Mouse (Mus musculus): ENCODE measurements at regions not wholly inside any gene's neighbourhood (a gene's known extent, or its start where the extent isn't known, plus 50 kb on each side); places are given as distances from the start of the nearest gene placed in this dataset.

- no peaks in the 10 kb centered on the region for H3K36me3 ChIP-seq
- H3K27ac ChIP-seq: peak overlapping the region; percentile 44
- 37% methylated on average over 10 of the region's 10 CpGs for WGBS
- no peak for ATAC-seq
- no peaks in the 10 kb centered on the region for H3K9me3 ChIP-seq
- H3K4me1 ChIP-seq (replicated peaks): peaks cover 34% of the 10 kb centered on the region
- H3K4me3 ChIP-seq (replicated peaks): no peak overlapping the region
- H3K9ac ChIP-seq (replicated peaks): no peak overlapping the region
- no peak overlapping the region for H3K4me2 ChIP-seq (replicated peaks)
- H3K27me3 ChIP-seq: peaks cover 2% of the 10 kb centered on the region; the same call in 1 of the 2 replicates
Observed at GRCm38 (mm10) chr14:76687971-76688407, 131.3 kb upstream of the Serp2 start.

- Histone ChIP-seq H3K4me1 (replicated peaks) (peaks cover 34% of the 10 kb centered on the region), H3K36me3 (no peaks in the 10 kb centered on the region), H3K4me2 (replicated peaks) (no peak overlapping the region), H3K9me3 (no peaks in the 10 kb centered on the region), H3K9ac (replicated peaks) (no peak overlapping the region), H3K27me3 (peaks cover 2% of the 10 kb centered on the region; the same call in 1 of the 2 replicates), H3K27ac (peak overlapping the region; percentile 55), H3K4me3 (replicated peaks) (no peak overlapping the region)
- peak; percentile 72 for ATAC-seq
- 19% methylated on average over 9 of the region's 9 CpGs for WGBS
Observed at GRCm38 (mm10) chr14:76686762-76687453, 130.2 kb upstream of the Serp2 start.

- Histone ChIP-seq H3K27me3 (peaks cover 2% of the 10 kb centered on the region; the same call in 1 of the 2 replicates), H3K4me3 (replicated peaks) (no peak overlapping the region), H3K4me1 (replicated peaks) (peaks cover 39% of the 10 kb centered on the region), H3K27ac (peak overlapping the region; percentile 71), H3K9ac (replicated peaks) (no peak overlapping the region), H3K36me3 (no peaks in the 10 kb centered on the region), H3K4me2 (replicated peaks) (no peak overlapping the region), H3K9me3 (no peaks in the 10 kb centered on the region)
- peak; percentile 49; the same call in 1 of the 2 replicates for ATAC-seq
- 28% methylated on average over 17 of the region's 17 CpGs for WGBS
Observed at GRCm38 (mm10) chr14:76685830-76686761, 129.4 kb upstream of the Serp2 start.

GRCm38 (mm10) chr14:76684327-76684726 lies 127.6 kb upstream of the Serp2 start:
- 76% methylated on average over 2 of the region's 2 CpGs for WGBS
- H3K9ac ChIP-seq (replicated peaks): no peak overlapping the region

GRCm38 (mm10) chr14:76681581-76682377 lies 125.1 kb upstream of the Serp2 start:
- no peak overlapping the region for H3K4me2 ChIP-seq (replicated peaks)
- no peak overlapping the region for H3K4me3 ChIP-seq (replicated peaks)
- H3K9me3 ChIP-seq: no peaks in the 10 kb centered on the region
- H3K4me1 ChIP-seq (replicated peaks): peaks cover 28% of the 10 kb centered on the region
- H3K27ac ChIP-seq: 0 out of 2 replicates have a peak overlapping the region, but pooled peaks have one; percentile 6
- no peak for ATAC-seq
- H3K27me3 ChIP-seq: no peaks in the 10 kb centered on the region
- no peaks in the 10 kb centered on the region for H3K36me3 ChIP-seq
- WGBS: 60% methylated on average over 8 of the region's 8 CpGs
- H3K9ac ChIP-seq (replicated peaks): no peak overlapping the region

More at GRCm38 (mm10) chr14:76684327-76684726, 127.6 kb upstream of the Serp2 start:
- H3K27me3 ChIP-seq: peaks cover 2% of the 10 kb centered on the region; the same call in 1 of the 2 replicates
- no peak overlapping the region for H3K4me2 ChIP-seq (replicated peaks)
- H3K4me3 ChIP-seq (replicated peaks): no peak overlapping the region
- H3K9me3 ChIP-seq: no peaks in the 10 kb centered on the region
- no peak overlapping the region for H3K27ac ChIP-seq
- ATAC-seq: no peak
- peaks cover 39% of the 10 kb centered on the region for H3K4me1 ChIP-seq (replicated peaks)
- no peaks in the 10 kb centered on the region for H3K36me3 ChIP-seq

GRCm38 (mm10) chr14:76678512-76679134 lies 121.9 kb upstream of the Serp2 start:
- Histone ChIP-seq H3K4me2 (replicated peaks) (no peak overlapping the region), H3K4me1 (replicated peaks) (peaks cover 12% of the 10 kb centered on the region), H3K36me3 (no peaks in the 10 kb centered on the region), H3K27me3 (no peaks in the 10 kb centered on the region), H3K9ac (replicated peaks) (no peak overlapping the region), H3K4me3 (replicated peaks) (no peak overlapping the region), H3K27ac (no peak overlapping the region), H3K9me3 (no peaks in the 10 kb centered on the region)
- WGBS: 7% methylated on average over 5 of the region's 5 CpGs
- ATAC-seq: no peak

GRCm38 (mm10) chr14:76674949-76675348 lies 118.3 kb upstream of the Serp2 start:
- Histone ChIP-seq H3K9ac (replicated peaks) (no peak overlapping the region), H3K4me1 (replicated peaks) (peaks cover 17% of the 10 kb centered on the region), H3K4me3 (replicated peaks) (no peak overlapping the region), H3K4me2 (replicated peaks) (no peak overlapping the region), H3K27ac (no peak overlapping the region), H3K36me3 (no peaks in the 10 kb centered on the region), H3K9me3 (no peaks in the 10 kb centered on the region), H3K27me3 (no peaks in the 10 kb centered on the region)
- WGBS: 19% methylated on average over 8 of the region's 8 CpGs
- no peak for ATAC-seq

- Histone ChIP-seq H3K27me3 (no peaks in the 10 kb centered on the region), H3K9me3 (no peaks in the 10 kb centered on the region), H3K9ac (replicated peaks) (no peak overlapping the region), H3K4me1 (replicated peaks) (peaks cover 13% of the 10 kb centered on the region), H3K4me3 (replicated peaks) (no peak overlapping the region), H3K36me3 (no peaks in the 10 kb centered on the region), H3K4me2 (replicated peaks) (no peak overlapping the region), H3K27ac (no peak overlapping the region)
- no peak for ATAC-seq
- 79% methylated on average over 11 of the region's 11 CpGs for WGBS
Observed at GRCm38 (mm10) chr14:76673671-76674331, 117.1 kb upstream of the Serp2 start.

GRCm38 (mm10) chr14:76672899-76673298 lies 116.2 kb upstream of the Serp2 start:
- no peak overlapping the region for H3K4me2 ChIP-seq (replicated peaks)
- no peaks in the 10 kb centered on the region for H3K9me3 ChIP-seq
- H3K4me3 ChIP-seq (replicated peaks): no peak overlapping the region
- H3K4me1 ChIP-seq (replicated peaks): peaks cover 10% of the 10 kb centered on the region; the same call in 1 of the 2 replicates
- no peaks in the 10 kb centered on the region for H3K27me3 ChIP-seq
- 59% methylated on average over 6 of the region's 6 CpGs for WGBS
- H3K9ac ChIP-seq (replicated peaks): no peak overlapping the region
- ATAC-seq: no peak; the same call in 1 of the 2 replicates
- no peak overlapping the region for H3K27ac ChIP-seq
- H3K36me3 ChIP-seq: no peaks in the 10 kb centered on the region

- peaks cover 10% of the 10 kb centered on the region; the same call in 1 of the 2 replicates for H3K4me1 ChIP-seq (replicated peaks)
- no peaks in the 10 kb centered on the region for H3K9me3 ChIP-seq
Observed at GRCm38 (mm10) chr14:76672442-76672841, 115.8 kb upstream of the Serp2 start.

GRCm38 (mm10) chr14:76671023-76671422 lies 114.3 kb upstream of the Serp2 start:
- WGBS: 95% methylated on average over 4 of the region's 4 CpGs
- Histone ChIP-seq H3K36me3 (no peaks in the 10 kb centered on the region), H3K4me1 (replicated peaks) (peaks cover 10% of the 10 kb centered on the region; the same call in 1 of the 2 replicates), H3K27me3 (no peaks in the 10 kb centered on the region), H3K27ac (no peak overlapping the region), H3K9me3 (no peaks in the 10 kb centered on the region), H3K4me2 (replicated peaks) (no peak overlapping the region), H3K9ac (replicated peaks) (no peak overlapping the region), H3K4me3 (replicated peaks) (no peak overlapping the region)
- no peak for ATAC-seq

More at GRCm38 (mm10) chr14:76672442-76672841, 115.8 kb upstream of the Serp2 start:
- 76% methylated on average over 2 of the region's 2 CpGs for WGBS
- no peak for ATAC-seq
- H3K27me3 ChIP-seq: no peaks in the 10 kb centered on the region
- no peak overlapping the region for H3K9ac ChIP-seq (replicated peaks)
- no peak overlapping the region for H3K27ac ChIP-seq
- H3K4me2 ChIP-seq (replicated peaks): no peak overlapping the region
- no peaks in the 10 kb centered on the region for H3K36me3 ChIP-seq
- H3K4me3 ChIP-seq (replicated peaks): no peak overlapping the region

Data from midbrain, embryonic 13.5 days (tissue).